ENCODE assay signal across 8 mouse cellular contexts in genomic region chr6:134920190-134921013, GRCm38 (mm10). TPM values are rescaled to one million over a fixed set of nuclear protein-coding genes. Genes with fewer than 3 reads are reported as not detected.
A peak's percentile ranks its signal among the peaks of the same experiment; 100 is the strongest.
DNase-seq lines count a peak whose midpoint lies in the region; ATAC-seq lines count a peak whose summit lies in the region.

Cdkn1b (plus strand) TSS chr6:134920401.

- H3K4me1 ChIP-seq in intestine, embryonic 14.5 days (replicated peaks; ENCODE audit: control insufficient read depth, insufficient read depth, low read length): peaks cover 30% of the 10 kb centered on the region

- peak; percentile 93 for ATAC-seq in intestine, embryonic 14.5 days (replicated peaks; ENCODE audit: low FRiP score, low TSS enrichment, low read depth)
- peak; percentile 64 for ATAC-seq in megakaryocyte progenitor cell, adult 5-6 weeks (replicated peaks; ENCODE audit: poor library complexity)

- peak within 1 kb of the TSS; percentile 92 for H3K4me2 ChIP-seq in intestine, embryonic 14.5 days (ENCODE audit: low read length)

- intact Hi-C loops in left cerebral cortex, postnatal 10 days (cut with DNase I): loop anchor here (5.0 kb wide), 1 partner anchor 33 kb away; no protein-coding TSS in a partner anchor

- DNase-seq in adrenal gland, adult 2 months: peak; percentile 94
- DNase-seq in embryo, embryonic 11 days: peak; percentile 97
- peak; percentile 92 for DNase-seq in gastrocnemius, postnatal 25 days
- peak; percentile 94 for DNase-seq in intestine, embryonic 14.5 days (ENCODE audit: low spot score)
- peak; percentile 90 to 94 for DNase-seq in left cerebral cortex, postnatal 10 days (ENCODE audit: extremely low spot score in 1 of 2, low spot score in 2 of 2)
- peak; percentile 86 for DNase-seq in right cerebral cortex, postnatal 14 days
- DNase-seq in urinary bladder, postnatal 25 days (ENCODE audit: low spot score): peak; percentile 80

- no peaks in the 10 kb centered on the region for H3K9me3 ChIP-seq in intestine, embryonic 14.5 days (ENCODE audit: control insufficient read depth, low read length)

- 0% methylated on average over 76 of the region's 77 CpGs for WGBS in intestine, embryonic 14.5 days

- peak within 1 kb of the TSS; percentile 79 for H3K4me3 ChIP-seq in intestine, embryonic 14.5 days (ENCODE audit: low read depth, low read length)

- H3K27me3 ChIP-seq in intestine, embryonic 14.5 days (replicated peaks; ENCODE audit: control insufficient read depth, insufficient read depth, low read length): no peaks in the 10 kb centered on the region

- peak within 1 kb of the TSS; percentile 86 for H3K9ac ChIP-seq in intestine, embryonic 14.5 days (ENCODE audit: low read length)

- peak within 1 kb of the TSS; percentile 95 for H3K27ac ChIP-seq in intestine, embryonic 14.5 days (ENCODE audit: low read depth)

- peaks cover 15% of the 10 kb centered on the region for H3K36me3 ChIP-seq in intestine, embryonic 14.5 days (ENCODE audit: control insufficient read depth, insufficient read depth, low read length)

RNA-seq across cellular contexts. Expression of gene Cdkn1b, which starts in this region (rescaled TPM):
- total RNA-seq in adrenal gland, adult 2 months (2021): 10 to 100 TPM; 41.5 to 42.2 TPM
- polyA plus RNA-seq in adrenal gland, adult 2 months (2012; rRNA removed): 24.5 and 31.9 TPM in 2 replicates
- total RNA-seq in gastrocnemius, postnatal 25 days (2021): 10 to 100 TPM; 33.9 to 34.0 TPM
- 15.8 and 16.0 TPM in 2 replicates for polyA plus RNA-seq in intestine, embryonic 14.5 days (2014; fragmentation: Nextera tagmentation; extraction: Ambion mirVana)
- 10 to 100 TPM; 45.0 to 46.9 TPM for total RNA-seq in left cerebral cortex, postnatal 10 days (2021)
- total RNA-seq in megakaryocyte progenitor cell, adult 5-6 weeks (2015): 20.1 and 21.1 TPM in 2 replicates
- total RNA-seq in megakaryocyte progenitor cell, adult 5-6 weeks (2017): 36.8 and 39.1 TPM in 2 replicates

Comparison
In these comparisons a context has a peak if more than half of its experiments do, and no peak if none do; other contexts are left out.
1. Peak in every context shown above with its lines: DNase-seq, ATAC-seq, H3K4me3 ChIP-seq and H3K27ac ChIP-seq.